Mouse (Mus musculus) urinary bladder, postnatal 36 days (tissue): ENCODE data around the gene Xbp1.

ENCODE experiments used
- DNase-seq, 2 experiments: peaks; one replicate each; pipeline ENCODE4 v3.0.0; 2022; ENCODE audit warnings: low spot score in 2 of 2, mixed read lengths in 1 of 2

Gene Xbp1

GRCm38 (mm10) chr11:5568082-5568481 is 47.6 kb downstream of the Xbp1 start:
- no peak for DNase-seq

- no peak for DNase-seq
Observed at GRCm38 (mm10) chr11:5569474-5569873, 49.0 kb downstream of the Xbp1 start, which contains the start of gene Ankrd36. Gene Ankrd36, plus strand, starts transcription at chr11:5569684.

GRCm38 (mm10) chr11:5571856-5572255 is 51.4 kb downstream of the Xbp1 start:
- no peak for DNase-seq

GRCm38 (mm10) chr11:5573821-5574220 is 53.4 kb downstream of the Xbp1 start:
- DNase-seq = no peak

GRCm38 (mm10) chr11:5575046-5575445 is 54.6 kb downstream of the Xbp1 start:
- no peak for DNase-seq
